Mouse (Mus musculus): ENCODE measurements at regions not wholly inside any gene's neighbourhood (a gene's known extent, or its start where the extent isn't known, plus 50 kb on each side); places are given as distances from the start of the nearest gene placed in this dataset.

- no peak for DNase-seq (ENCODE audit: low spot score in 2 of 2)
Observed at GRCm38 (mm10) chr1:193790579-193790978, 420.5 kb upstream of the Camk1g start.

GRCm38 (mm10) chr1:193788496-193788895 is 418.4 kb upstream of the Camk1g start:
- DNase-seq (ENCODE audit: low spot score in 2 of 2), result no peak

GRCm38 (mm10) chr1:193787417-193787816 is 417.3 kb upstream of the Camk1g start:
- no peak for DNase-seq (ENCODE audit: low spot score in 2 of 2)

GRCm38 (mm10) chr1:193784966-193785365 is 414.9 kb upstream of the Camk1g start:
- no peak for DNase-seq (ENCODE audit: low spot score in 2 of 2)

- no peak for DNase-seq (ENCODE audit: low spot score in 2 of 2)
Observed at GRCm38 (mm10) chr1:193784526-193784925, 414.4 kb upstream of the Camk1g start.

- DNase-seq (ENCODE audit: low spot score in 2 of 2), result no peak
Observed at GRCm38 (mm10) chr1:193778181-193778580, 408.1 kb upstream of the Camk1g start.

GRCm38 (mm10) chr1:193769546-193769945 is 399.4 kb upstream of the Camk1g start:
- DNase-seq (ENCODE audit: low spot score in 2 of 2), result no peak

GRCm38 (mm10) chr1:193764103-193764502 is 394.0 kb upstream of the Camk1g start:
- no peak for DNase-seq (ENCODE audit: low spot score in 2 of 2)

GRCm38 (mm10) chr1:193751819-193752251 is 381.7 kb upstream of the Camk1g start:
- no peak for DNase-seq (ENCODE audit: low spot score in 2 of 2)

GRCm38 (mm10) chr1:193750929-193751328 is 380.8 kb upstream of the Camk1g start:
- DNase-seq (ENCODE audit: low spot score in 2 of 2), result no peak

- no peak for DNase-seq (ENCODE audit: low spot score in 2 of 2)
Observed at GRCm38 (mm10) chr1:193747426-193747960, 377.4 kb upstream of the Camk1g start.

GRCm38 (mm10) chr1:193742688-193743087 is 372.6 kb upstream of the Camk1g start:
- DNase-seq (ENCODE audit: low spot score in 2 of 2), result no peak

- peak in 1 of 2 experiments; percentile 22 for DNase-seq (ENCODE audit: low spot score in 2 of 2)
Observed at GRCm38 (mm10) chr1:193738821-193739220, 368.7 kb upstream of the Camk1g start.

- DNase-seq (ENCODE audit: low spot score in 2 of 2), result no peak
Observed at GRCm38 (mm10) chr1:193735949-193736518, 365.9 kb upstream of the Camk1g start.

- DNase-seq (ENCODE audit: low spot score in 2 of 2), result no peak
Observed at GRCm38 (mm10) chr1:193734014-193734763, 364.1 kb upstream of the Camk1g start.

GRCm38 (mm10) chr1:193733402-193733801 is 363.3 kb upstream of the Camk1g start:
- DNase-seq (ENCODE audit: low spot score in 2 of 2), result no peak

- DNase-seq (ENCODE audit: low spot score in 2 of 2), result no peak
Observed at GRCm38 (mm10) chr1:193732113-193732512, 362.0 kb upstream of the Camk1g start.

GRCm38 (mm10) chr1:193721850-193722249 is 351.8 kb upstream of the Camk1g start:
- DNase-seq (ENCODE audit: low spot score in 2 of 2), result no peak

- no peak for DNase-seq (ENCODE audit: low spot score in 2 of 2)
Observed at GRCm38 (mm10) chr1:193720420-193720851, 350.3 kb upstream of the Camk1g start.

- DNase-seq (ENCODE audit: low spot score in 2 of 2), result no peak
Observed at GRCm38 (mm10) chr1:193715328-193715727, 345.2 kb upstream of the Camk1g start.

GRCm38 (mm10) chr1:193714631-193715030 is 344.5 kb upstream of the Camk1g start:
- no peak for DNase-seq (ENCODE audit: low spot score in 2 of 2)

- DNase-seq (ENCODE audit: low spot score in 2 of 2), result no peak
Observed at GRCm38 (mm10) chr1:193705205-193705604, 335.1 kb upstream of the Camk1g start.

Measured in spleen, postnatal 10 days (tissue).